Mouse (Mus musculus) hindbrain, embryonic 11.5 days (tissue): ENCODE measurements at regions not wholly inside any gene's neighbourhood (a gene's known extent, or its start where the extent isn't known, plus 50 kb on each side); places are given as distances from the start of the nearest gene placed in this dataset.

Source experiments
- ATAC-seq: fragments of 200-750 bp; cut with Nextera tagmentation; 2 replicates; pipeline ENCODE4 v1.8.0; 2017; ENCODE audit warnings: mild to moderate bottlenecking, moderate TSS enrichment, moderate library complexity; ENCODE audit not compliant: low FRiP score
- DNase-seq: peaks from one replicate; pipeline ENCODE4 v3.0.0-alpha.2; 2015; ENCODE audit warnings: low spot score
- H3K27ac ChIP-seq: fragments of 300-500 bp; sonication (generic); 2 replicates; pipeline ENCODE4 v1.5.1; 2014; ENCODE audit warnings: mild to moderate bottlenecking, low read depth, low read length
- H3K27me3 ChIP-seq: fragments of 300-500 bp; sonication (generic); 2 replicates; pipeline ENCODE4 v1.6.1; 2014; ENCODE audit warnings: mild to moderate bottlenecking, low read length, moderate library complexity, mixed read lengths; ENCODE audit not compliant: control insufficient read depth, insufficient read depth
- H3K36me3 ChIP-seq: fragments of 300-500 bp; sonication (generic); 2 replicates; pipeline ENCODE4 v1.6.1; 2014; ENCODE audit warnings: mild to moderate bottlenecking, low read length, moderate library complexity, mixed read lengths; ENCODE audit not compliant: control insufficient read depth, insufficient read depth
- H3K4me1 ChIP-seq: fragments of 300-500 bp; sonication (generic); replicated peaks from 2 replicates; pipeline ENCODE4 v1.6.1; 2014; ENCODE audit warnings: low read length, mixed read lengths; ENCODE audit not compliant: control insufficient read depth, insufficient read depth
- H3K4me2 ChIP-seq: fragments of 300-500 bp; sonication (generic); replicated peaks from 2 replicates; pipeline ENCODE4 v1.6.1; 2014; ENCODE audit warnings: mild to moderate bottlenecking, low read depth, low read length
- H3K4me3 ChIP-seq: fragments of 300-500 bp; sonication (generic); 2 replicates; pipeline ENCODE4 v1.5.1; 2014; ENCODE audit warnings: low read depth, low read length
- H3K9ac ChIP-seq: fragments of 300-500 bp; sonication (generic); 2 replicates; pipeline ENCODE4 v1.6.1; 2014; ENCODE audit warnings: low read depth, low read length
- H3K9me3 ChIP-seq: fragments of 300-500 bp; sonication (generic); 2 replicates; pipeline ENCODE4 v1.6.1; 2016; ENCODE audit warnings: low read length; ENCODE audit not compliant: control insufficient read depth
- WGBS: fragments of 180-500 bp; shearing (Covaris S2); extraction: QIAGEN DNeasy Blood & Tissue Kit; methylation state at CpG from one replicate; pipeline ENCODE4 v1.1.7; 2014; 5-methylcytosine and 5-hydroxymethylcytosine counted together

DNA sequence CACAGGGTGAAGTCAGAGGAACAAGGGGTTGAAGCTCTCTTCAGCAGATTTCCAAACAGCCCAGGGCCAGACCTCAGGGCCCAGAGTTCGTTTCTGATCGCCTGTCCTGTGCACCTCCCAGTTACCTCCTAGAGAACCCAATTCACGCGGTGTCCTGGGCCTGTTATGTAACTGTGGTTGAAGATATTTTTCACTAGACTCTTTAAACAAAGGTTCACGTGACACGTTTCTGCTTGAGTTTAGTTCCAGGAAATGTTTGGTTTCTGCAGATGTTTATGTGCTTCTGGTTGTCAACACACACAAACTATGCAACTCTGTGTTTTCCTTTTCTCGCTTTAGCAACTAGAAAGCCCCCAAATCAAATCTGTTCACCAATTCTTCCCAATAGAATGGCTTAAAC lies 214.0 kb upstream of the Mkln1 start:
- WGBS, result 90% methylated on average over 7 of the region's 7 CpGs
- Histone ChIP-seq H3K9ac (no peak overlapping the region), H3K9me3 (no peaks in the 10 kb centered on the region), H3K4me2 (no peak overlapping the region), H3K4me1 (no peaks in the 10 kb centered on the region), H3K27ac (no peak overlapping the region), H3K36me3 (no peaks in the 10 kb centered on the region), H3K4me3 (no peak overlapping the region), H3K27me3 (0 out of 2 replicates have a peak, but pooled peaks cover 2% of the 10 kb centered on the region)
- DNase-seq (no peak), ATAC-seq (no peak)

DNA sequence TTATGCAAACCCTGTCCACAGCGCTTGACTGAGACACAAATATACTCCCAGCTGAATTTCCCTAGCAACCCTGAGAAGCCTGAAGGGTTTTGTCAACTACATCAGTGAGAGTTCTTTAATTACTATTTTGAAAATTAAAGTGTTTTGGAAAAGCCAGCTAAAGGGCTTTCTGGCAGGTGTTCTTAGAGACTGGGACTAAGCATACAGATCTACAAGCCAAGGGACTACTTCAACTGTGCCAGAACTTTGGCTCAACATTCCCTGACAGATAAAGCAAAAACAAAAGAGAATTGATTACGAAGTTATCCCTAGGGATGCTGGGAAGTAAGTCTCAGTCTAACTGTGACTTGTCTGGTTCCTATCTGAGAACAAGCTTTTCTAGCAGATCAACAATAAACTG lies 213.4 kb upstream of the Mkln1 start:
- Histone ChIP-seq H3K27me3 (0 out of 2 replicates have a peak, but pooled peaks cover 2% of the 10 kb centered on the region), H3K4me3 (no peak overlapping the region), H3K4me2 (no peak overlapping the region), H3K27ac (no peak overlapping the region), H3K9ac (no peak overlapping the region), H3K36me3 (no peaks in the 10 kb centered on the region), H3K9me3 (no peaks in the 10 kb centered on the region), H3K4me1 (no peaks in the 10 kb centered on the region)
- ATAC-seq (no peak), DNase-seq (no peak)
- 82% methylated on average over 2 of the region's 2 CpGs for WGBS

DNA sequence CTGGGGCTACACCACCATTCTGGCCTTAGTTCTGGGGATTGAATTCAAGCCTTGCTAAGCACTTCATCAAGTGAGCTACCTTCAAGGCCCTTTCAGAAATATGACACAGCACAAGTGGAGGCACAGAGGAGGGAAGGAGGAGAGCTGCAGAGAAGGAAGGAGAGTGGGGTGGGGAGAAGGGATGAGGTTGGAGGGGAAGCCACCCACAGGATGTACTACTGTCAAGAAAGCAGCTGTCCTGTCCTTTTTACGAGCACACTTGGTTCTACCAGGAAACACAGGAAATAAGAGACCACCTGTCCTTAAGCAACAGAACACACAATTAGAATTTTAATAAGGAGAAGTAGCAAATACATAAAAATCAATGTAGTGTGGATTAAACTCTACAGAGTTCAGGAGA lies 210.5 kb upstream of the Mkln1 start:
- no peaks in the 10 kb centered on the region for H3K9me3 ChIP-seq
- no peak overlapping the region for H3K27ac ChIP-seq
- no peaks in the 10 kb centered on the region for H3K4me1 ChIP-seq
- no peak overlapping the region for H3K4me2 ChIP-seq
- H3K9ac ChIP-seq, result no peak overlapping the region
- no peak overlapping the region for H3K4me3 ChIP-seq
- 74% methylated on average over 1 of the region's 1 CpGs for WGBS
- H3K27me3 ChIP-seq, result no peaks in the 10 kb centered on the region
- H3K36me3 ChIP-seq, result no peaks in the 10 kb centered on the region
- no peak for ATAC-seq
- no peak for DNase-seq

DNA sequence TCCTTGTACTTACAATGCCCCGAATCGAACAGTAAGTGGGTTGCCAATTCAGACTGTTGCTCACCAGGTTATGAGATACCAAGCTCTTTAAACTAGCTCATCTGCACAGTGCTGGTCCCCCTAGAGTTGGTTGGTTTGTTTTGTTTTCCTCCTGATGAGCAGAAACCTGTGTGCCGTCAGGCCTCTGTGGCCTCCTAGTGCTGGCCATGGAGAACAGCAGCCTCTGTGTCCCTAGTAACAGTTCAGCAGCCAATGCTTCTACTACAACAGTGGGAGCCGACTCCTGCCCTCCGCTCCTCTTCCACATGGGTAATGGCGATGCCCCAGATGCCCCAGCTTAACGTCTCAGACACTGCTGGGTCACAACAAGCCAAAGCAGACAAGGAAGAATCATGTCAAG lies 209.5 kb upstream of the Mkln1 start:
- 51% methylated on average over 7 of the region's 7 CpGs for WGBS
- Histone ChIP-seq H3K4me1 (no peaks in the 10 kb centered on the region), H3K4me3 (no peak overlapping the region), H3K9me3 (no peaks in the 10 kb centered on the region), H3K27ac (no peak overlapping the region), H3K36me3 (no peaks in the 10 kb centered on the region), H3K4me2 (no peak overlapping the region), H3K27me3 (no peaks in the 10 kb centered on the region), H3K9ac (no peak overlapping the region)
- no peak for ATAC-seq
- peak; percentile 34 for DNase-seq

DNA sequence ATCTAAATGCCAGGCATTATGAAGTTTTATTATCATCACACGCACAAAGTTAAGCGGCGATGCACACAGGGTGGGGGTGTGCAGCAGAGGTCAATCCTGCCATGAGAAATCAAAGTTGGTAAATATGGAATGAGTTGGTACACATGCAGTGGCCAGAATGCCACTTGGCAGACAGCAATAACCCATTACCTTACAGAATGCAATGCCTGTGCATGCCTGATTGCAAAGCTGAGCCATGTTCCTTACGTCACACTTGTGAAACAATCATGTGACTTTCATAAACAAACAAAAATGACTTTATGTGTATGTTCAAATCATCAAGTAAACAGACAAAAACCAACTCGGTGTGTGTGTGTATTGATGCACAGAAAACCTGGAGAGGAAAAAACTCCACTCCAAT lies 208.5 kb upstream of the Mkln1 start:
- Histone ChIP-seq H3K9me3 (no peaks in the 10 kb centered on the region), H3K36me3 (no peaks in the 10 kb centered on the region), H3K4me3 (no peak overlapping the region), H3K27ac (no peak overlapping the region), H3K4me2 (no peak overlapping the region), H3K4me1 (no peaks in the 10 kb centered on the region), H3K9ac (no peak overlapping the region), H3K27me3 (no peaks in the 10 kb centered on the region)
- DNase-seq, result no peak
- 88% methylated on average over 5 of the region's 5 CpGs for WGBS
- ATAC-seq, result no peak

DNA sequence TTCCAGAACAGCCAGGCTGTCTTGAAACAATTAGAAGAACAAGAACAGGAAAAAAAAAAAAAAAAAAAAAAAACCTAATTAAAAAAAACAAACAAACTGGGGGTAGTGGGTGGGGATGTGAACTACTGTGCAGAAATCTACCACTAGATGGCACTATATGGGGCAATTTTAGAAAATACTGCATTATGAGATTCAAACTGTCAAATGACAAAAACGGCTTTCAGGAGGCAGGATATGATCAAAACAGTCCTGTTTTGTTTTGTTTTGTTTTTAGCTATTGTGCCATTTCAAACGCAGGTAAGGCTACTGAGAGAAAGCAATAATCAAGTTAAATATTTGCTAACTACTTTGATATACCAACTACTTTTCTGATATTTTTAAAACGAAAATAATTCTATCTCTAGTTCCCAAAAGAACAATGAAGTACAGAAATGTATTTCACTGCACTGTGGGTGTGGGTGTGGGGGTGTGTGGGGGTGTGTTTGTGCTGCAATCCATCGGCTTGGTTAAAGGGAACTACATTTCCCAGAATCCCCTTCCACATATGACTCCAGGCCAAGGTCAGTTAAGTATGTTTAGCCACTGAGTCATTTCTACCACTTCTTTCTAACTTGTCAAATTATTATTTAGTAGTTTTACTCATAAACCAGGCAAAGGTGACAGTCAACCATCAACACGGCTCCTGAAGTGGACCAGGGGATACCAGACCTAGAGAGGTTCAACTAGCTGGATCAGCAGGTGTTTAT lies 207.7 kb upstream of the Mkln1 start:
- DNase-seq (peak; percentile 56), ATAC-seq (no peak)
- H3K4me3 ChIP-seq, result no peak overlapping the region

DNA sequence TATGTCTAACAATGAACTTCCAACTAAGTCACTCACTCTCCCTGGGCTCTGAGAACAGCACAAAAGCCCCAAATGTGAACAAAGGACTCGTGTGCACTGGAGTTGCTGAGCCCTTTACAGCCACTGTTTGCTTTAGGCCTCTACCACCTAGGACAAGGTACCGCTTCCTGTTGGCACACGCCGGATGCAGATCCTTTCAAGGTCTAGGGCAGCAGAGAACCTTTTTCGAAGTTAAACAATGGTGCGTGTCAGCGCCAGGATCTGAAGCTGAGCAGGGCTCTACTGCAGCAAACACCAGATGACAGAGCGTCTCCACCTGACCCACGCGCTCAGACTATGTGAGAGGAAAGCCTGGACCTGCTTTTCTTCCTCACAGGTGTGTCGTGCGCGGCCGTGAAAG lies 207.0 kb upstream of the Mkln1 start:
- Histone ChIP-seq H3K27ac (no peak overlapping the region), H3K4me1 (no peaks in the 10 kb centered on the region), H3K9me3 (no peaks in the 10 kb centered on the region), H3K4me2 (no peak overlapping the region), H3K27me3 (no peaks in the 10 kb centered on the region), H3K36me3 (no peaks in the 10 kb centered on the region), H3K4me3 (no peak overlapping the region), H3K9ac (no peak overlapping the region)
- WGBS, result 93% methylated on average over 14 of the region's 14 CpGs
- no peak for DNase-seq
- no peak for ATAC-seq

More for the DNA sequence above, 207.7 kb upstream of the Mkln1 start:
- Histone ChIP-seq H3K4me1 (no peaks in the 10 kb centered on the region), H3K9ac (no peak overlapping the region), H3K9me3 (no peaks in the 10 kb centered on the region), H3K27ac (no peak overlapping the region), H3K27me3 (no peaks in the 10 kb centered on the region), H3K36me3 (no peaks in the 10 kb centered on the region), H3K4me2 (no peak overlapping the region)
- 57% methylated on average over 5 of the region's 5 CpGs for WGBS

DNA sequence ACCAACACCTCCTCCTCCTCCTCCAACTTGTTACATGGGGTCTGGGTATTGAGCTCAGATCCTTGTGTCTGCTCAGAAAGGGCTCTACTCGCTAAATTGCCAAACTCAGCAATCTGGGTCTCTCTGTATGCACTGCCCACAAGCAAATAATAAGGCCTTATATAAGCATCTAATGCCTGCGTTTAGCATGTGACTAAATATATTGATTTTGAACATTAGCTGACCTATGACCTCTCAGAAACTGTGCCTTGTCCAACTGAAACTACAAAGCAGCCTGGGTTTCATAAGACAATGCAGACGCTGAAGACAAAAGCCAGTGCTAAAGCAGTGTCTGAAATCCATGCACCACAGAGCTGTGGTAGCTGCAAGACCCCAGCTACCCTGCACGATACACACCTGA lies 206.3 kb upstream of the Mkln1 start:
- Histone ChIP-seq H3K9ac (no peak overlapping the region), H3K4me3 (no peak overlapping the region), H3K9me3 (no peaks in the 10 kb centered on the region), H3K27me3 (no peaks in the 10 kb centered on the region), H3K4me1 (no peaks in the 10 kb centered on the region), H3K4me2 (no peak overlapping the region), H3K36me3 (no peaks in the 10 kb centered on the region), H3K27ac (no peak overlapping the region)
- DNase-seq (no peak), ATAC-seq (no peak)
- 77% methylated on average over 4 of the region's 4 CpGs for WGBS

DNA sequence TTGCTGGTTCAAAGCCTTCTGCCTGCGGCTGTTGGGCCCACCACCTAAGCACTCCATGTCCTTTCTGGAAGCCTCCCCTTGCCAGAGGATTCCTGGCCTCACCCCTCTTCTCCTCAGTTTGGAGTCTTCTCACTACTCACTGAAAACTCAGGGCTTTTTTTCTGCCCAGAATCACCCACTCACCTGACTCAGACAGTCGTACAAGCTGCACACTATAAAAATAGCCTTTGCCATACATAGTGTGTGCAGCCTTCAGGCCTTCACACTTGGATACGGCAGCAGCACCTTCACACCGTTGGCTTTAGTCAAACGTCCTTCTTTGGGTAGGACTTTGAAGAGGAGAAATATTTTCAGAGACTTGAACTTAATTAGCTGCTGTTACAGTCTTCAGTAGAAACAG lies 205.3 kb upstream of the Mkln1 start:
- 86% methylated on average over 5 of the region's 5 CpGs for WGBS
- ATAC-seq, result no peak

More for the DNA sequence above, 205.3 kb upstream of the Mkln1 start:
- Histone ChIP-seq H3K4me3 (no peak overlapping the region), H3K9me3 (no peaks in the 10 kb centered on the region), H3K27ac (no peak overlapping the region), H3K27me3 (no peaks in the 10 kb centered on the region), H3K36me3 (no peaks in the 10 kb centered on the region), H3K9ac (no peak overlapping the region), H3K4me1 (no peaks in the 10 kb centered on the region), H3K4me2 (no peak overlapping the region)
- no peak for DNase-seq
